Mouse (Mus musculus): ENCODE measurements around the gene Zfp109.

DNA sequence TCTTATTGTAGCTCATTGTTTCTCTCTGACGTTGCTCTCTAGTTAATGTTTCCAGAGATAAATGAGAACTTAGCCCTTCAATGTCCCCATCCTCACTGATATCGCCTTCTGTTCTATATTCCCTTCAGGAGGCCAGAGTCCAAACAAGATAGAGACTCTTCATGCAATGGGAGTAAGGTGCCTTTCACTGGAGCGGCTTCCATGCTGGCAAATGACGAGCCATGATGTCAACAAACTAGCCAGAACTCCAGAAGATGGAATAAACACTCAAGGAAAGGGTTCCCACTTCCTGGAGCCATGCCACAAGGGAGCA, 22.6 kb upstream of the Zfp109 start:
- TF ChIP-seq CTCF (conservative IDR thresholded peaks at IDR 0.05; ENCODE audit: low read length) (no peak), POU5F1 (IDR thresholded peaks at IDR 0.05; ENCODE audit: borderline replicate concordance, low read length) (no peak)

All from E14TG2a.4 (cell line).